Mouse (Mus musculus): ENCODE data around the gene Olfr986.

Olfr986 gene

DNA sequence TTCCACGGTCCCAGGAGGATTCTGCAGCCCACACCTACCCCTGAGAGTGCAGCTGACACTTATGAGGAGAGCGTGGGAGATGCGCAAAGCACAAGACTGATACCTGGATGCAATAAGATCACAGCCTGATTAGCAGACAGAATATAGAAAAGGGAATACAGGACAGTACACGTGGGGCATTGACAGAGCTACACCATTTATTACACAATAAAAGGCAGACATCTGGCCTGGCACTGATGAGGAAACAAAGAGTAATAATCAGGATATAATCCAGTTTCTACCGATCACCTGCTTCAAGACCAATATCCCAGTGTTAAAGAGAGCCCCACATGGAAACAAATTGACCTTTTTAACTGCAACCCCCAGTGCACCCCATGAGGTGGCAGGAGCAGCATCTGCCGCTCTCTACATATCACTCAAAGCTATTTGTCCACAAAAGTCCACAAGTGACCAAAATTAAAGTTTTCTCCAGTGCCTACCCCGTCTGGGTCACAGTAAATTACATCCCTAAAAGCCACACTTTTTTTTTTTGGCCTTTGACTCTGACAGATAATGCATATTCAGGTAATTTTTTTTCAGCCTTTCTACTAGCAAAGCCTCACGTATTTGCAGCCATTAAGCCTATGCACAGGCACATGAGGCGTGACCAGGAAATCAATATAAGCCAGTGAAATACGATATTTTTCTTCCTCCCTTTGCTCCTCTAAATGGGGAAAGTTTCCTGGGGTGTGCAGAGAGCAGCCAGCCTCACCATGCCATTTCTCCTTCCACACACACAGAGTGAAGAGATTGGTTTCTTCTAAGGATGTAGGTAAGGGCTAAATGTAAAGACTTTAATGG, 53.7 kb downstream of the Olfr986 start:
- no peak for DNase-seq (ENCODE audit: low spot score in 2 of 2)

DNA sequence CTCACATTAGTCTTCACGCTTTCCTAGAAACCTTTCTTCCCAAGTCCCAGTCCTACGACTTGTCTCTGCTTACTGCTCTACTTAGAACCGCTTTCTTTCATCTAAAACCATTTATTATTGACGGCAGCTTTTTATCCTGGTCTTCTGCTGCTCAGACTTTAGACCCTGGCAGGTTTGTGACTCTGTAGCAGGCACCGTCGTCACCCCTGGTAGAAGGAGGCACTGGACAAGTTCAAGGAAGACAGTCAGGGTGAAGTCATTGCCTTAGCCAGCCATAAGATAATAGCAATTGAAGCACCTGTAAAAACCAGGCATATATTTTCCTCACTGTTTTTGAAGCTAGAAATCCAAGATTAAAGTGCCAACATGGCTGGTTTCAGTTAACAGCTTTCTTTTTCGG, 54.5 kb downstream of the Olfr986 start:
- DNase-seq (ENCODE audit: low spot score in 2 of 2), result no peak
